Mouse (Mus musculus): ENCODE results near the gene Map2k3. TPM values are rescaled to one million over a fixed set of nuclear protein-coding genes. Genes with fewer than 3 reads are reported as not detected.

Map2k3 gene
- polyA plus RNA-seq, 1 experiment = 183 TPM

DNA sequence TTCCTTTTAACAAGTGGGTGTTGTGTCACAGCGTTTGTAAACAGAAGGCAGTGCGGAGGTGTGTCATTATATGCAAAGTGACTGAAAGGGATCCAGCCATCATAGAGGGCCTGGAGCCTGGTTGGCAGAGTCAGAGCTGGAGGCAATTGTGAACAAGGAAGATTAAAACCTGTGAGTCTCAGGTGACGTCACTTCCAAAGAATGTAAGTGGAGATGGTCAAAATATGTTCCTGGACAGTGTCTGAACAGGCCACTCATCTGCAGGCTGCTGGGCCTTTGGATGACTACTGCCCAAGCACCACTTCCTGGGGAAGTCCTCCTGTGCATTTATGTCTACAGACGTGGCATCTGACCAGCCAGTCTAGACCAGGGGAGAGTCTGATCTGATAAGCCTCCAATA lies 16.6 kb upstream of the Map2k3 start:
- no peak overlapping the region for H3ac ChIP-seq (ENCODE audit: control insufficient read depth, insufficient read length, low read depth)
- no peaks in the 10 kb centered on the region for H3K79me2 ChIP-seq (ENCODE audit: control insufficient read depth, insufficient read depth)
- H3K79me3 ChIP-seq (ENCODE audit: low read depth) = no peaks in the 10 kb centered on the region
- H3K27me3 ChIP-seq (ENCODE audit: control insufficient read depth, insufficient read depth, insufficient read length) = no peaks in the 10 kb centered on the region
- TF ChIP-seq CTCF (IDR thresholded peaks at IDR 0.05; ENCODE audit: control insufficient read depth, insufficient read depth, insufficient read length) (no peak), USF1 (IDR thresholded peaks at IDR 0.05; ENCODE audit: low read depth) (no peak), MYOG (IDR thresholded peaks at IDR 0.05; ENCODE audit: control insufficient read depth, extremely low read depth, insufficient read length) (no peak), MAX (IDR thresholded peaks at IDR 0.05) (no peak), FOSL1 (IDR thresholded peaks at IDR 0.05; ENCODE audit: insufficient read depth, low read length, poor library complexity, severe bottlenecking) (no peak), CEBPB (IDR thresholded peaks at IDR 0.05; ENCODE audit: low read depth) (no peak), MYOD1 (IDR thresholded peaks at IDR 0.05; ENCODE audit: control insufficient read depth, insufficient read length, low read depth) (no peak)
- no peaks in the 10 kb centered on the region for H3K36me3 ChIP-seq (ENCODE audit: control insufficient read depth, insufficient read depth)
- H3K4me3 ChIP-seq (ENCODE audit: insufficient read depth, poor library complexity, severe bottlenecking) = no peak overlapping the region

- Histone ChIP-seq H3K4me3 (ENCODE audit: insufficient read depth, poor library complexity, severe bottlenecking) (no peak overlapping the region), H3K27me3 (ENCODE audit: control insufficient read depth, insufficient read depth, insufficient read length) (no peaks in the 10 kb centered on the region), H3K79me3 (ENCODE audit: low read depth) (peaks cover 4% of the 10 kb centered on the region), H3K79me2 (ENCODE audit: control insufficient read depth, insufficient read depth) (peaks cover 9% of the 10 kb centered on the region), H3ac (ENCODE audit: control insufficient read depth, insufficient read length, low read depth) (no peak overlapping the region), H3K36me3 (ENCODE audit: control insufficient read depth, insufficient read depth) (peaks cover 7% of the 10 kb centered on the region)
- TF ChIP-seq FOSL1 (IDR thresholded peaks at IDR 0.05; ENCODE audit: insufficient read depth, low read length, poor library complexity, severe bottlenecking) (no peak), CTCF (IDR thresholded peaks at IDR 0.05; ENCODE audit: control insufficient read depth, insufficient read depth, insufficient read length) (no peak), MAX (IDR thresholded peaks at IDR 0.05) (no peak), CEBPB (IDR thresholded peaks at IDR 0.05; ENCODE audit: low read depth) (no peak), MYOG (IDR thresholded peaks at IDR 0.05; ENCODE audit: control insufficient read depth, extremely low read depth, insufficient read length) (no peak)
Measured at GRCm38 (mm10) chr11:60920021-60920420, 11.8 kb upstream of the Map2k3 start.

- H3K79me3 ChIP-seq (ENCODE audit: low read depth) = peaks cover 14% of the 10 kb centered on the region
- H3K36me3 ChIP-seq (ENCODE audit: control insufficient read depth, insufficient read depth) = peaks cover 11% of the 10 kb centered on the region
- H3ac ChIP-seq (ENCODE audit: control insufficient read depth, insufficient read length, low read depth) = no peak overlapping the region
- TF ChIP-seq MYOG (IDR thresholded peaks at IDR 0.05; ENCODE audit: control insufficient read depth, extremely low read depth, insufficient read length) = no peak
- no peak for TF ChIP-seq MYOD1 (IDR thresholded peaks at IDR 0.05; ENCODE audit: control insufficient read depth, insufficient read length, low read depth)
- no peak for TF ChIP-seq MAX (IDR thresholded peaks at IDR 0.05)
- TF ChIP-seq CTCF (IDR thresholded peaks at IDR 0.05; ENCODE audit: control insufficient read depth, insufficient read depth, insufficient read length) = no peak
- TF ChIP-seq CEBPB (IDR thresholded peaks at IDR 0.05; ENCODE audit: low read depth) = no peak
- no peak for TF ChIP-seq FOSL1 (IDR thresholded peaks at IDR 0.05; ENCODE audit: insufficient read depth, low read length, poor library complexity, severe bottlenecking)
- TF ChIP-seq USF1 (IDR thresholded peaks at IDR 0.05; ENCODE audit: low read depth) = no peak
- no peak overlapping the region for H3K4me3 ChIP-seq (ENCODE audit: insufficient read depth, poor library complexity, severe bottlenecking)
- no peaks in the 10 kb centered on the region for H3K27me3 ChIP-seq (ENCODE audit: control insufficient read depth, insufficient read depth, insufficient read length)
- peaks cover 31% of the 10 kb centered on the region for H3K79me2 ChIP-seq (ENCODE audit: control insufficient read depth, insufficient read depth)
Measured at GRCm38 (mm10) chr11:60922195-60922594, 9.6 kb upstream of the Map2k3 start.

- peaks cover 38% of the 10 kb centered on the region for H3K79me2 ChIP-seq (ENCODE audit: control insufficient read depth, insufficient read depth)
- H3ac ChIP-seq (ENCODE audit: control insufficient read depth, insufficient read length, low read depth) = no peak overlapping the region
- peaks cover 11% of the 10 kb centered on the region for H3K36me3 ChIP-seq (ENCODE audit: control insufficient read depth, insufficient read depth)
- H3K27me3 ChIP-seq (ENCODE audit: control insufficient read depth, insufficient read depth, insufficient read length) = no peaks in the 10 kb centered on the region
- H3K4me3 ChIP-seq (ENCODE audit: insufficient read depth, poor library complexity, severe bottlenecking) = no peak overlapping the region
- TF ChIP-seq MYOG (IDR thresholded peaks at IDR 0.05; ENCODE audit: control insufficient read depth, extremely low read depth, insufficient read length) (no peak), MAX (IDR thresholded peaks at IDR 0.05) (no peak), FOSL1 (IDR thresholded peaks at IDR 0.05; ENCODE audit: insufficient read depth, low read length, poor library complexity, severe bottlenecking) (no peak), USF1 (IDR thresholded peaks at IDR 0.05; ENCODE audit: low read depth) (no peak), MYOD1 (IDR thresholded peaks at IDR 0.05; ENCODE audit: control insufficient read depth, insufficient read length, low read depth) (no peak), CTCF (IDR thresholded peaks at IDR 0.05; ENCODE audit: control insufficient read depth, insufficient read depth, insufficient read length) (no peak), CEBPB (IDR thresholded peaks at IDR 0.05; ENCODE audit: low read depth) (no peak)
- H3K79me3 ChIP-seq (ENCODE audit: low read depth) = peaks cover 14% of the 10 kb centered on the region
Measured at GRCm38 (mm10) chr11:60922964-60923363, 8.9 kb upstream of the Map2k3 start.

DNA sequence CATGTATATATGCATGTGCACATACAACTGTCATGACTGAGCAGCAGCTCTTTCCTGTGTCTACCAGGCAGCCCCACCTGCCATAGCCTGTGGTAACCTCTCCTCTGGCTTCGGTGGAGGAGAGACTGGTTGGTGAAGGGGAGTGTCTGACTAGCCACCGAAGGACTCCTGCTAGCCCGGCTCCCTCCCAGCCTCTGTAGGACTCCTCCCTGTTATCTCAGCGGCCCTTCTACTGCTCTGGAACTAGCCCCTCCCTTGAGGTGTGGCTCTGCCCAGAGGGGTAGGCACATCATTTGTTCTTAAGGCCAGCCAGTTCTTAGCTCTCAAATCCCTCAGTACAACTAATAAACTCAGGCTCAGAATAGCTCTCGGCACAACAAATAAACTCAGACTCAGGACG lies 7.3 kb upstream of the Map2k3 start:
- Histone ChIP-seq H3K27me3 (ENCODE audit: control insufficient read depth, insufficient read depth, insufficient read length) (no peaks in the 10 kb centered on the region), H3K79me2 (ENCODE audit: control insufficient read depth, insufficient read depth) (peaks cover 54% of the 10 kb centered on the region), H3K4me3 (ENCODE audit: insufficient read depth, poor library complexity, severe bottlenecking) (no peak overlapping the region), H3K79me3 (ENCODE audit: low read depth) (peaks cover 16% of the 10 kb centered on the region), H3K36me3 (ENCODE audit: control insufficient read depth, insufficient read depth) (peaks cover 14% of the 10 kb centered on the region), H3ac (ENCODE audit: control insufficient read depth, insufficient read length, low read depth) (no peak overlapping the region)
- TF ChIP-seq MYOD1 (IDR thresholded peaks at IDR 0.05; ENCODE audit: control insufficient read depth, insufficient read length, low read depth) = no peak
- no peak for TF ChIP-seq CTCF (IDR thresholded peaks at IDR 0.05; ENCODE audit: control insufficient read depth, insufficient read depth, insufficient read length)
- TF ChIP-seq MYOG (IDR thresholded peaks at IDR 0.05; ENCODE audit: control insufficient read depth, extremely low read depth, insufficient read length) = no peak
- no peak for TF ChIP-seq FOSL1 (IDR thresholded peaks at IDR 0.05; ENCODE audit: insufficient read depth, low read length, poor library complexity, severe bottlenecking)
- TF ChIP-seq CEBPB (IDR thresholded peaks at IDR 0.05; ENCODE audit: low read depth) = no peak
- no peak for TF ChIP-seq MAX (IDR thresholded peaks at IDR 0.05)
- no peak for TF ChIP-seq USF1 (IDR thresholded peaks at IDR 0.05; ENCODE audit: low read depth)

DNA sequence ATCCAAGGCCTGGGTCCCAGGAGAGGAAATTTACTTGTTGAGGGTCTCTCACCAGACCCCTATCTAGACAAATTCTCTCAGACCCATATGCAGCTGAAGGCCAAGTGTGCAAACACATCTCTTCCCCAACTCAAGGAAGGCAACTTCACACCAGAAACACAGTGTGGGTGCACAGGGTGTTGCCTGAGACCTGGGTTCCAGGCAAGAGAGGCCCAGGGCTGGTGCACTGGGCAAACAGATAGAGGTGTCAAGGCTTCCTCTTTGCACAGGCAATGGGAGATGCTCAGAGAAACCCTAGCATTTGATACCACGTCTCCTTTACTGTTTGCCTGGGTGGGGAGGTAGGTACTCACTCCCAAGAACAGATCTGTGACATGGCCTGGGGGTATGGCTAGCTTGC lies 6.9 kb upstream of the Map2k3 start:
- Histone ChIP-seq H3K36me3 (ENCODE audit: control insufficient read depth, insufficient read depth) (peaks cover 14% of the 10 kb centered on the region), H3K79me2 (ENCODE audit: control insufficient read depth, insufficient read depth) (peaks cover 58% of the 10 kb centered on the region), H3ac (ENCODE audit: control insufficient read depth, insufficient read length, low read depth) (no peak overlapping the region), H3K4me3 (ENCODE audit: insufficient read depth, poor library complexity, severe bottlenecking) (no peak overlapping the region), H3K27me3 (ENCODE audit: control insufficient read depth, insufficient read depth, insufficient read length) (no peaks in the 10 kb centered on the region), H3K79me3 (ENCODE audit: low read depth) (peaks cover 21% of the 10 kb centered on the region)
- TF ChIP-seq CTCF (IDR thresholded peaks at IDR 0.05; ENCODE audit: control insufficient read depth, insufficient read depth, insufficient read length) (no peak), MAX (IDR thresholded peaks at IDR 0.05) (no peak), MYOD1 (IDR thresholded peaks at IDR 0.05; ENCODE audit: control insufficient read depth, insufficient read length, low read depth) (no peak), USF1 (IDR thresholded peaks at IDR 0.05; ENCODE audit: low read depth) (no peak)
